Mouse (Mus musculus): ENCODE data around the gene Celf5. TPM values are rescaled to one million over a fixed set of nuclear protein-coding genes. Genes with fewer than 3 reads are reported as not detected.

Celf5 gene
- 100 to 1,000 TPM; 229 to 265 (median 242) TPM for total RNA-seq (2022)

DNA sequence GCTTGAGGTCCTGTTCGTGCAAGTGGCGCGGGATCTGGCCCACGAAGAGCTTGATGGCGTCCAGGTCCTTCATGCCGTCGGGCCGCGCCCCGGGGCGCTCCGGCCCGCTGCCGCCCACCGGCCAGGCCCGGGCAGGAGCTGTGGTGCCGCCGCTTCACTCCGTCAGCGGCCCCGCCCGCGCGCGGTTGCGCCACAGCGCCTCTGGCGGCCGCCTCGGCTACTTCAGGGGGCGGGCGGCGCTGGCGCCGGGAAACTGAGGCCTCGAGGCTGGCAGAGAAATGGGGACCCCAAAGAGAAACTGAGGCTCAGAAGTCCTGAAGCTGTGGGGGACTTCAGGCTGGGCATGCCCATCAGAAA is at the start of gene Celf5:
Gene Celf5, minus strand, starts transcription at position 177 of the 357 bp plus-strand sequence.
- peak in 1 of 2 experiments; percentile 63 for DNase-seq (ENCODE audit: low spot score in 2 of 2)

GRCm38 (mm10) chr10:81526779-81527178 is 44.3 kb upstream of the Celf5 start:
- DNase-seq (ENCODE audit: low spot score in 2 of 2), result peak in 1 of 2 experiments; percentile 79

DNA sequence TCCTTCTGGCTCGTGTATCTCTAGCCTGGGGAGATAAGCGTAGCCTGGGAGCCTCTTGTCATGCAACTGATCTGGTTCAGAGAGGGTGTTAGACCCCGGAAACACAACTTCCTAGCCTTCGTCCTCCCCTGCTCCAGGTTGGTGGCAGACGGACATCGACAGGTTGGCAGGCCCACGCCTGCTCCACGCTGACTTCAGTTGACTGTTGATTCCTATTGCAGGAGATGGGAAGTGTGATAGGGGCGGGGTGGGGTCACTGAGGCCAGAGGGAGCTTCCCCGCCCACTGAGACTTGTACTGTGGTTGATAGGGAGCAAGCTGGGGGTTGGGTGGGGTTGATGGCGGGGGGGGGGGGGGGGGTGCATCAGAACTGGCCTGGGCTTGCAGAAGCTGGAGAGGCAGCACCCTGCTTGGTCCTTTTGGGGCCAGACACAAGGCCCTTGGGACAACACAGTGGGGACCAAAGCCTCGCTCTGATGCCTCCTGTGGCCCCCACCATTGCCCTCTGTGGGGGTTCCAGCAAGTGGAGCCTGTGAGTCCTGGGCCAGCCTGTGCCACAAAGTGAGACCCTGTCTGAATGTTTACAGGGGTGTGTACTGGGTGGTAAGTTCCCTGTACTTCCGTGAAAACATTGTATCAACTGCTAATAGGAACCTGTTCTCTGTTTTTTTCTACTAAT is 42.6 kb upstream of the Celf5 start:
- DNase-seq (ENCODE audit: low spot score in 2 of 2), result no peak

GRCm38 (mm10) chr10:81524051-81524605 is 41.6 kb upstream of the Celf5 start, which contains the start of gene Gna15:
TSS of gene Gna15 (minus strand) at chr10:81524225.
- DNase-seq (ENCODE audit: low spot score in 2 of 2), result no peak

DNA sequence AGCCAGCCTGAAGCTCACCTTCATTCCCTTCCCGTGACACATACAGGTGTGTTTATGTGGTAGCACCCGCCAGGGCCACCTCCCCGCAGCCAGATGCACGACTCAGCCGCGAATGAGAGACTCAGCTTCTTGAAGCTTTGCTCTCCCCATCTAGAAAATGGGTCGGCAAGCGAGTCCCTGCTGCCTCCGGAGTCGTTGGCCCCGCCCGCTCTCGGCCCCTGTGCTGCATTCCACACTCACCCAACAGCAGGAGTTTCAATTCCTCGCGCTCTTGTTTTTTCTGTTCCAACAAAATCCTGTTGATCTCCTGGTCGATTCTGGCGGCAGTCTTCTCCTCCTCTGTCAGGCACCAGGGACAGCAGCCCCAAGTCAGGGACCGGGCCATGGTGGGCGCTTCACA is 41.1 kb upstream of the Celf5 start:
- no peak for DNase-seq (ENCODE audit: low spot score in 2 of 2)

- DNase-seq (ENCODE audit: low spot score in 2 of 2), result no peak
These were observed 40.6 kb upstream of the Celf5 start for GRCm38 (mm10) chr10:81523142-81523541.

- DNase-seq (ENCODE audit: low spot score in 2 of 2), result no peak
These were observed 37.5 kb upstream of the Celf5 start for GRCm38 (mm10) chr10:81519978-81520365.

DNA sequence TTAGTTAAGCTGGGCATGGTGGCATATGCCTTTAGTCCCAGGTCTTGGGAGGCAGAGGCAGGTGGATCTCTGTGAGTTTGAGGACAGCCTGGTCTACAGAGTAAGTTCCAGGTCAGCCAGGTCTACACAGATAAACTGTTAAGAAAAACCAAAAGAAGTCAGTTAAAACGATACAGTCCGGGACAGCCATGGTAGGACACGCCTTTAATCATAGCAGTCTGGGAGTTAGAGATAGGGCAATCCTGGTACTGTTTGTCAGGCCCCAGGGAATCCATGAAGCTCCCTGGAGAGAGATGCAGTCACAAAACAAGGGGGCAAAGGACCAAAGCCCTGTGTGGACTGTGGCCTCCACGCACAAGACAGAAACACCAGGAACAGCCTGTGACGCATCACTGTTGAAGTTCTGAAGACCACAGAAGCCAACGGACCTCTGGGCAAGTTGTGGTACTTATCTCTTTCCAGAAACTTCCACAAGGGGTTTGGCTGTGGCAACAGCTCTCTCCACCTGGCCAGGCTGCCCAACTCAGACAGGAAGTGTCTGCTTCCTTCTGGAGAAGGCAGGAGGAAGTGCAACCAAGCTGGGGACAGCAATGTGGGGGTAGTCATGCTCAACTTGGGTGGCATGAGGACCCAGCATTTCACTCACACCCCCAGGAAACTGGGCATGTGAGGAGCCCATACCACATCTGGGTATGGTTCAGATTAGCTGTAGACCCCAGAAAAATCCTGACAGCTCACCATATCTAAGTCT is 36.9 kb upstream of the Celf5 start:
- DNase-seq (ENCODE audit: low spot score in 2 of 2), result no peak

- DNase-seq (ENCODE audit: low spot score in 2 of 2), result no peak
These were observed 36.0 kb upstream of the Celf5 start for GRCm38 (mm10) chr10:81518546-81518945.

GRCm38 (mm10) chr10:81517227-81517626 is 34.7 kb upstream of the Celf5 start:
- no peak for DNase-seq (ENCODE audit: low spot score in 2 of 2)

- DNase-seq (ENCODE audit: low spot score in 2 of 2), result no peak
These were observed 31.3 kb upstream of the Celf5 start for GRCm38 (mm10) chr10:81513798-81514197.

DNA sequence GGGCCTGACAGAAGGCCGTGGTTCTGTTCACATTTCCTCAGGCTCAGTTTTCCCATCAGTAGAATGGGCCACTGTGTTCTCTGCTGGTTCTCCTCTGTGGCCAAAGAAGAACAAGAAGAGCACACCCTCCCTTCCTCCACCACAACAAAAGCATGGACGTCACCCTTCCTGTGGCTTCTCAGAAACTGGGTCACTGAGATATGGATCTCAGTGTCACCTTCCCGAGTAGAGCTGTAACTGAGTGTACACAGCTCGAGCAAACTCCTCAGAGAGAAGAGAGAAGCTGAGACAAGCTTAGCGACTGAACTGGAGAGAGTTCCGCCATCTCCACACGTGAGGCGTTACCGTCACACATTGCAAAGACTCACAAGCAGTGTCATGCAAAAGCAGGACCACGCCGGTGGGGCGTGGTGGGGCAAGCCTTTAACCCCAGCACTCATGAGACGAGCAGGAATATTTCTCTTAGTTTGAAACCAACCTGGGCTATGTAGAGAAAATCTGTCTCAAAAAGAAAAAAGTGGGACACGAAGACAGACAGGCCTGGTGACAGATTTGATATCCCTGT is 27.8 kb upstream of the Celf5 start:
- no peak for DNase-seq (ENCODE audit: low spot score in 2 of 2)

- DNase-seq (ENCODE audit: low spot score in 2 of 2), result no peak
These were observed 25.4 kb upstream of the Celf5 start for GRCm38 (mm10) chr10:81507691-81508489.

DNA sequence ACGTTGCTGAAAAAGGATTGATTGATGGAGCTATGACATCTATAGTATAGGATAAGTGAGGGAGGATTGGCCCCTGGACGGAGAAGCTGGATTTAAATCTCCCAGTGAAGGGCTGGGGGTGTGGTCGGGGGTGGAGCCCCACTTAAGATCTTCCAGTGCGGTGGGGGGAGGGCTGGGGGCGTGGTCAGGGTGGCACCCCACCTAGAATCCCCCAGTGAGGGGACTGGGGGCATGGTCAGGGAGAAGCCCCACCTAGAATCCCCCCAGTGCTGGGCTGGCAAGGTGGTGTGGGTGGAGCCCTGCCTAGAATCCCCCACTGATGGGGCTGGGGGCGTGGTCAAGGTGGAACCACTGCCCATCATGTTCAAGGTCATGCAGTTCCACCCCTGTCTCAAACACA is 24.6 kb upstream of the Celf5 start:
- DNase-seq (ENCODE audit: low spot score in 2 of 2), result no peak

- DNase-seq (ENCODE audit: low spot score in 2 of 2), result no peak
These were observed 22.6 kb upstream of the Celf5 start for GRCm38 (mm10) chr10:81505016-81505664.

DNA sequence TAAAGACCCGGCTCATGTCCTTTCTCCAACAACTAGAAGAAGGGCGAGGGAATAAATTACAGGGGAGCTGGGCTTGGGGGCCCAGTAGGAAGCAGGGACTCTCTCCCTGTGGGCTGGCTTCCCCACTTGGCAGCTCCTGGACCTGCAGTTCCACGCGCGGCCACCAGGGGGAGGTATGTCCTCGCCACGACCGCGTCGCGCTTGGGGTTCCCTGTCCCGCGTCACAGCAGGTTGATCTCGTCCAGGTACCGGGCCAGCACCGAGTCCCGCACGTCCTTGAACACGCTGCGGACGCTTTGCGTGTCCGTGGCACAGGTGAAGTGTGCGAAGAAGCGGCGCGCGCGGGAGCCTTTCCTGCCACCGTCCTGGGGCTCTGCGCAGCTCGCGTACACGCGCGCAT is 20.1 kb upstream of the Celf5 start:
- peak in 1 of 2 experiments; percentile 97 for DNase-seq (ENCODE audit: low spot score in 2 of 2)

DNA sequence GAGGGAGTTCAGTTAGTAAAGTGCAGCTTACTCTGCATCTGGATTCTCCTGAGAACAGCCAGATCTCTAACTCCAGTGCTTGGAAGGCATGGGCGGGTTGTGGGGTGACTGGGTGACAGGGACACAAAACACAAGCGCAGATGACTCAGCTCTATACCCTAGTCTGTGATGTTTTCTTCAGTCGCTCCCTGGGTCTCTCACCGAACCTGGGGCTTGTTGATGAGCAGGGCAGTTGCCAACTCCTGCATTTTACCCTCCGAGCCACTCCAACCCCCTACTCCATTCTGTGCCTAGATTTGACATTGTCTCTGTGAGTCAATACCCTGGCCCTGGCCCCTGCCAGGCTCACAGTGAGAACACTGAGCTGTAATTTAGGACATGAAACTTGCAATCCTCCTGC is 19.4 kb upstream of the Celf5 start:
- no peak for DNase-seq (ENCODE audit: low spot score in 2 of 2)

DNA sequence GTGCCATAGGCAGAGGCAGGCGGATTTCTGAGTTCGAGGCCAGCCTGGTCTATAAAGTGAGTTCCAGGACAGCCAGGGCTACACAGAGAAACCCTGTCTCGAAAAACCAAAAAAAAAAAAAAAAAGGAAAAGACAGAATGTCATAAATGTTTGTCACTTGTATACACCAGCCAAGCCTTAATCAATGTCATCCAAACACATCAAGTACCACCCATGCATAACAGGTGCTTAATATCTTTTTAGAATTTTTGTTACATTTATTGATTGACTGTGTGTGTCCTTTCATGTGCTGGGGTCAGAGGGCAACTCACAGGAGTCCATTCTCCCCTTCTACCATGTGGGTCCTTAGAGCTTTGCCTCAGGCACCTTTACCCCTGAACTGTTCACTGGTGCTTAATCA is 17.5 kb upstream of the Celf5 start, which contains the start of gene S1pr4:
Gene S1pr4, minus strand, starts transcription at position 101 of the 400 bp plus-strand sequence.
- DNase-seq (ENCODE audit: low spot score in 2 of 2), result no peak

GRCm38 (mm10) chr10:81499250-81499901 is 16.9 kb upstream of the Celf5 start:
- no peak for DNase-seq (ENCODE audit: low spot score in 2 of 2)
